Mouse (Mus musculus) small intestine, adult 10 weeks (tissue): ENCODE measurements around the gene Mzt1. TPM values are rescaled to one million over a fixed set of nuclear protein-coding genes. Genes with fewer than 3 reads are reported as not detected.

Experiments
- polyA plus RNA-seq: library from polyadenylated mRNA; stranded (reverse); fragments of 350-450 nt; fragmentation: Illumina TruSeq; extraction: RNeasy Lipid Tissue Mini Kit (QIAGEN cat#74804); gene quantifications from one replicate; pipeline ENCODE4 v1.2.3, GENCODE M21; 2014; ENCODE audit warnings: low replicate concordance

Gene Mzt1
- 91.5 TPM for polyA plus RNA-seq

DNA sequence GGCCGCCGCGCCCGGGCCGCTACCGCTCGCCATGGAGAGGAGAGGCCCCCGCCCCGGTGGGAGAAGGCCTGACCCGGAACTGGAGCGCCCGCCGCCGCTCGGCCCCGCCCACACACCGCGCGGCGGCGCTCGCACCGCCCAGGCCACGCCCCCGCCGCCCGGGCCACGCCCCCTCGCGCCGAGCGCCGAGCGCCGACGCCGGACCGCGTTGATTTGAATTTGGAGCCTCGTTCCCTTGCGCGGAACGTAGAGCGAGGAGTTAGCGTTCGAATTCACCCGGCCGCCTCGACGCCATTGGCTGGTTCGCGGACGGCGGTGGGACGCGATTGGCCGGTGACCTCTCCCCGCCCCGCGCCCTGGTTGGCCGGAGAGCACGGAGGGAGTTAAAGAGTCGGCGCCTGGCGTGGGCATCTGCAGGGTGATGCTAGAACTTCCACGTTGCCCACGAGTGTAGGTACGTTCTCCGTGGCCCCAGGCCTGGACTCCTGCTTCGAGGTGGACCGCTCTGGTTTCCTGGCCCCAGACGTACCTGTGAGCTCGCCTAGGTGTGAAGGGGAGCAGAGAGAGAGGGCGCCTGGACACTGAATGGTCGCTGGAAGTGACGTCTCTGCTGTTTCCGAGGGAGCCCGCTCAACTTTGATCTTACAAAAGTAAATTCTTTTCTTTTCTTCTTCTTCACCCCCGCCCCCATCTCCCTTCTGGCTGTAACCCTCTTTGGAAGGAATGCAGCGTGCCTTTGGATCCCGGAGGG lies at the start of gene Mzt1, which contains the start of gene Bora:
Gene Mzt1 (minus strand): TSS at position 104 of the 751 bp plus-strand sequence.
Gene Bora (plus strand): TSS at position 192 of the 751 bp plus-strand sequence.

GRCm38 (mm10) chr14:98994218-98994617 lies 51.7 kb downstream of the Mzt1 start, which contains the start of gene Rpl36a-ps1:
Gene Rpl36a-ps1, minus strand, starts transcription at chr14:98994318.

Other genes starting within 250 kb of the Mzt1 start
- gene Rpl36a-ps1, start 51.8 kb downstream of the Mzt1 start, polyA plus RNA-seq, result 76.2 TPM
- gene Bora, start 88 bp upstream of the Mzt1 start, polyA plus RNA-seq, result 14.7 TPM
- gene Pibf1, start 53.3 kb upstream of the Mzt1 start, polyA plus RNA-seq, result 12.5 TPM
- 29.3 TPM for gene Dis3, start 53.6 kb upstream of the Mzt1 start, polyA plus RNA-seq